Mouse (Mus musculus): Measurements from ENCODE around the gene Chn1. TPM values are rescaled to one million over a fixed set of nuclear protein-coding genes. Genes with fewer than 3 reads are reported as not detected.

The Chn1 gene
- total and polyA plus RNA-seq, 3 experiments: 5.0 to 14.1 TPM; not detected in 1

DNA sequence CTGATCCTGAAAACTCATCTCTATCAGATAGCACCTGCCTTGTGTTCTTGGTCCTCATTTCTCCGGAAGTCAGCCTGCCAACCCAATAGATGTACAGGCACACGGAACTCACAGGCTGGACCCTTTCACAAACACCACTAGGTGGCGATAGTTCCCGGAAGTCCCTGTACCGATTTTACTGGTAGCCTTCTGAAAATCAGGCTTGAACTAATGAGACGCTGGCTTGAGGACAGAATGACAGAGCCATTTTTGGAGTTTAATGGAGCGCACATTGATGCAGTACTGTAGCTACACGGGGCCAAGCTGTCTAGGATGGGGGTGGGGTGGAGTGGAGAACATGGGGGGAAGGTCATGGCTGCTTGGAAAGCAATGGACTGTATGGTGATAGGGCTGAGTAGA, 213.5 kb downstream of the Chn1 start:
- TF ChIP-seq POLR2AphosphoS5 (IDR thresholded peaks at IDR 0.05; ENCODE audit: borderline replicate concordance, low read depth, low read length) (no peak), BHLHE40 (IDR thresholded peaks at IDR 0.05; ENCODE audit: borderline replicate concordance, low read depth, low read length) (no peak), MXI1 (IDR thresholded peaks at IDR 0.05; ENCODE audit: low read depth, low read length) (no peak), RAD21 (IDR thresholded peaks at IDR 0.05; ENCODE audit: low read depth, low read length) (peak; percentile 37), SMC3 (IDR thresholded peaks at IDR 0.05; ENCODE audit: low read depth, low read length) (peak; percentile 47), HCFC1 (IDR thresholded peaks at IDR 0.05; ENCODE audit: low read depth, low read length) (0 out of 2 replicates have a peak, but pooled peaks have one; percentile 28), TCF12 (IDR thresholded peaks at IDR 0.05; ENCODE audit: low read depth, low read length) (no peak), ELF1 (IDR thresholded peaks at IDR 0.05; ENCODE audit: low read depth, low read length) (peak; percentile 97), CTCF (IDR thresholded peaks at IDR 0.05 in 2 of 3, conservative IDR thresholded peaks at IDR 0.05 in 1 of 3; ENCODE audit: control insufficient read depth in 1 of 3, insufficient read depth in 1 of 3, low read depth in 2 of 3, low read length in 3 of 3, poor library complexity in 1 of 3, severe bottlenecking in 1 of 3) (peak; percentile 61 to 78 (median 71)), JUND (IDR thresholded peaks at IDR 0.05; ENCODE audit: low read depth, low read length) (no peak)

GRCm38 (mm10) chr2:73560899-73561664, 214.1 kb downstream of the Chn1 start:
- Histone ChIP-seq H3K9me3 (replicated peaks; ENCODE audit: insufficient read depth, low read length) (no peaks in the 10 kb centered on the region), H3K4me1 (ENCODE audit: control insufficient read depth in 1 of 2, insufficient read depth in 2 of 2, low read length in 2 of 2) (peaks cover 0 to 7% of the 10 kb centered on the region in 2 experiments; a peak in 3 of 4 replicates), H3K27me3 (ENCODE audit: control insufficient read depth in 1 of 2, insufficient read depth in 2 of 2, low read length in 2 of 2) (no peaks in the 10 kb centered on the region), H3K4me3 (ENCODE audit: control insufficient read depth in 1 of 2, insufficient read depth in 1 of 2, low read depth in 2 of 2, low read length in 2 of 2) (no peak overlapping the region), H3K79me2 (ENCODE audit: control insufficient read depth, insufficient read depth, low read length, poor library complexity) (no peaks in the 10 kb centered on the region), H3K27ac (ENCODE audit: control insufficient read depth, low read depth, low read length) (no peak overlapping the region), H3K36me3 (ENCODE audit: control insufficient read depth in 1 of 2, insufficient read depth in 2 of 2, low read length in 2 of 2) (peaks cover 0 to 3% of the 10 kb centered on the region in 2 experiments; a peak in 1 of 4 replicates), H3K9ac (ENCODE audit: control insufficient read depth, low read depth, low read length, poor library complexity, severe bottlenecking) (no peak overlapping the region)
- TF ChIP-seq RCOR1 (IDR thresholded peaks at IDR 0.05; ENCODE audit: low read depth, low read length) (no peak), ZC3H11A (IDR thresholded peaks at IDR 0.05; ENCODE audit: low read depth, low read length) (no peak), UBTF (IDR thresholded peaks at IDR 0.05; ENCODE audit: borderline replicate concordance, insufficient read depth, low read depth, low read length) (no peak), E2F4 (IDR thresholded peaks at IDR 0.05; ENCODE audit: borderline replicate concordance, low read depth, low read length) (no peak), ZMIZ1 (IDR thresholded peaks at IDR 0.05; ENCODE audit: low read depth, low read length) (no peak), SMC3 (IDR thresholded peaks at IDR 0.05; ENCODE audit: low read depth, low read length) (no peak), GABPA (IDR thresholded peaks at IDR 0.05; ENCODE audit: low read depth, low read length) (no peak), ZNF384 (IDR thresholded peaks at IDR 0.05; ENCODE audit: low read depth, low read length) (no peak), CHD1 (IDR thresholded peaks at IDR 0.05; ENCODE audit: low read depth, low read length) (no peak), USF2 (IDR thresholded peaks at IDR 0.05; ENCODE audit: borderline replicate concordance in 1 of 2, insufficient read depth in 1 of 2, low read depth in 1 of 2, low read length in 2 of 2) (no peak), GATA1 (IDR thresholded peaks at IDR 0.05; ENCODE audit: low read depth, low read length) (no peak), CTCF (IDR thresholded peaks at IDR 0.05 in 2 of 3, conservative IDR thresholded peaks at IDR 0.05 in 1 of 3; ENCODE audit: control insufficient read depth in 1 of 3, insufficient read depth in 1 of 3, low read depth in 2 of 3, low read length in 3 of 3, poor library complexity in 1 of 3, severe bottlenecking in 1 of 3) (no peak), NELFE (IDR thresholded peaks at IDR 0.05; ENCODE audit: low read depth, low read length) (no peak), RAD21 (IDR thresholded peaks at IDR 0.05; ENCODE audit: low read depth, low read length) (no peak), TBP (IDR thresholded peaks at IDR 0.05; ENCODE audit: low read depth, low read length) (no peak)
- DNase-seq (ENCODE audit: low read depth, low spot score): no peak

More for the DNA sequence above, 213.5 kb downstream of the Chn1 start:
- Histone ChIP-seq H3K9ac (ENCODE audit: control insufficient read depth, low read depth, low read length, poor library complexity, severe bottlenecking) (peak overlapping the region; percentile 6; the same call in 1 of the 2 replicates), H3K79me2 (ENCODE audit: control insufficient read depth, insufficient read depth, low read length, poor library complexity) (no peaks in the 10 kb centered on the region), H3K9me3 (replicated peaks; ENCODE audit: insufficient read depth, low read length) (no peaks in the 10 kb centered on the region), H3K27me3 (ENCODE audit: control insufficient read depth in 1 of 2, insufficient read depth in 2 of 2, low read length in 2 of 2) (no peaks in the 10 kb centered on the region), H3K4me3 (ENCODE audit: control insufficient read depth in 1 of 2, insufficient read depth in 1 of 2, low read depth in 2 of 2, low read length in 2 of 2) (peak overlapping the region; percentile 40 to 62), H3K27ac (ENCODE audit: control insufficient read depth, low read depth, low read length) (no peak overlapping the region), H3K36me3 (ENCODE audit: control insufficient read depth in 1 of 2, insufficient read depth in 2 of 2, low read length in 2 of 2) (peaks cover 0 to 3% of the 10 kb centered on the region in 2 experiments; a peak in 1 of 4 replicates), H3K4me1 (ENCODE audit: control insufficient read depth in 1 of 2, insufficient read depth in 2 of 2, low read length in 2 of 2) (peaks cover 0 to 7% of the 10 kb centered on the region in 2 experiments; a peak in 3 of 4 replicates)
- DNase-seq (ENCODE audit: low read depth, low spot score): peak; percentile 84

Measured in MEL (cell line).